Mouse (Mus musculus): ENCODE measurements at regions not wholly inside any gene's neighbourhood (a gene's known extent, or its start where the extent isn't known, plus 50 kb on each side); places are given as distances from the start of the nearest gene placed in this dataset.

- H3K27me3 ChIP-seq (ENCODE audit: insufficient read depth, low read length) = peaks cover 4% of the 10 kb centered on the region; the same call in 1 of the 2 replicates
- no peak overlapping the region for H3K9ac ChIP-seq (replicated peaks; ENCODE audit: low read length)
- H3K36me3 ChIP-seq (ENCODE audit: insufficient read depth, low read length) = no peaks in the 10 kb centered on the region
- no peaks in the 10 kb centered on the region for H3K9me3 ChIP-seq (ENCODE audit: low read length)
- WGBS = 65% methylated on average over 12 of the region's 12 CpGs
- H3K27ac ChIP-seq = no peak overlapping the region
- no peaks in the 10 kb centered on the region for H3K4me1 ChIP-seq (ENCODE audit: insufficient read depth, low read length)
- H3K4me3 ChIP-seq (ENCODE audit: low read length) = no peak overlapping the region
- no peak for DNase-seq (ENCODE audit: low spot score)
- no peak for ATAC-seq
- no peak for TF ChIP-seq CTCF (IDR thresholded peaks at IDR 0.05; ENCODE audit: low read depth)
- H3K4me2 ChIP-seq (ENCODE audit: low read depth, low read length) = no peak overlapping the region
Observed at GRCm38 (mm10) chr13:94646781-94647555, 141.7 kb upstream of the Tbca start.

GRCm38 (mm10) chr13:94647566-94647965 lies 141.1 kb upstream of the Tbca start:
- no peak overlapping the region for H3K4me3 ChIP-seq (ENCODE audit: low read length)
- DNase-seq (ENCODE audit: low spot score) = no peak
- no peak for ATAC-seq
- 37% methylated on average over 5 of the region's 5 CpGs for WGBS
- peaks cover 4% of the 10 kb centered on the region; the same call in 1 of the 2 replicates for H3K27me3 ChIP-seq (ENCODE audit: insufficient read depth, low read length)
- no peaks in the 10 kb centered on the region for H3K36me3 ChIP-seq (ENCODE audit: insufficient read depth, low read length)
- H3K4me1 ChIP-seq (ENCODE audit: insufficient read depth, low read length) = no peaks in the 10 kb centered on the region
- no peak overlapping the region for H3K9ac ChIP-seq (replicated peaks; ENCODE audit: low read length)
- TF ChIP-seq CTCF (IDR thresholded peaks at IDR 0.05; ENCODE audit: low read depth) = no peak
- H3K9me3 ChIP-seq (ENCODE audit: low read length) = no peaks in the 10 kb centered on the region
- no peak overlapping the region for H3K4me2 ChIP-seq (ENCODE audit: low read depth, low read length)
- H3K27ac ChIP-seq = no peak overlapping the region

- ATAC-seq (no peak), DNase-seq (ENCODE audit: low spot score) (no peak)
- Histone ChIP-seq H3K4me3 (ENCODE audit: low read length) (no peak overlapping the region), H3K9me3 (ENCODE audit: low read length) (no peaks in the 10 kb centered on the region), H3K27ac (no peak overlapping the region), H3K27me3 (ENCODE audit: insufficient read depth, low read length) (peaks cover 4% of the 10 kb centered on the region; the same call in 1 of the 2 replicates), H3K9ac (replicated peaks; ENCODE audit: low read length) (no peak overlapping the region), H3K4me2 (ENCODE audit: low read depth, low read length) (no peak overlapping the region), H3K36me3 (ENCODE audit: insufficient read depth, low read length) (no peaks in the 10 kb centered on the region), H3K4me1 (ENCODE audit: insufficient read depth, low read length) (no peaks in the 10 kb centered on the region)
- no peak for TF ChIP-seq CTCF (IDR thresholded peaks at IDR 0.05; ENCODE audit: low read depth)
- WGBS = 56% methylated on average over 7 of the region's 7 CpGs
Observed at GRCm38 (mm10) chr13:94650951-94651350, 137.8 kb upstream of the Tbca start.

- Histone ChIP-seq H3K4me1 (ENCODE audit: insufficient read depth, low read length) (no peaks in the 10 kb centered on the region), H3K36me3 (ENCODE audit: insufficient read depth, low read length) (no peaks in the 10 kb centered on the region), H3K4me3 (ENCODE audit: low read length) (no peak overlapping the region), H3K9ac (replicated peaks; ENCODE audit: low read length) (no peak overlapping the region), H3K9me3 (ENCODE audit: low read length) (no peaks in the 10 kb centered on the region), H3K27ac (no peak overlapping the region), H3K4me2 (ENCODE audit: low read depth, low read length) (no peak overlapping the region), H3K27me3 (ENCODE audit: insufficient read depth, low read length) (no peaks in the 10 kb centered on the region; the same call in 1 of the 2 replicates)
- 86% methylated on average over 9 of the region's 9 CpGs for WGBS
- no peak for DNase-seq (ENCODE audit: low spot score)
- ATAC-seq = no peak
- TF ChIP-seq CTCF (IDR thresholded peaks at IDR 0.05; ENCODE audit: low read depth) = no peak
Observed at GRCm38 (mm10) chr13:94667604-94668003, 121.1 kb upstream of the Tbca start.

- WGBS = 57% methylated on average over 5 of the region's 5 CpGs
- no peak for DNase-seq (ENCODE audit: low spot score)
Observed at GRCm38 (mm10) chr13:94668276-94668675, 120.4 kb upstream of the Tbca start.

GRCm38 (mm10) chr13:94669106-94669683 lies 119.5 kb upstream of the Tbca start:
- ATAC-seq = no peak
- no peak for TF ChIP-seq CTCF (IDR thresholded peaks at IDR 0.05; ENCODE audit: low read depth)
- Histone ChIP-seq H3K4me3 (ENCODE audit: low read length) (no peak overlapping the region), H3K9me3 (ENCODE audit: low read length) (no peaks in the 10 kb centered on the region), H3K36me3 (ENCODE audit: insufficient read depth, low read length) (no peaks in the 10 kb centered on the region), H3K4me1 (ENCODE audit: insufficient read depth, low read length) (no peaks in the 10 kb centered on the region), H3K9ac (replicated peaks; ENCODE audit: low read length) (no peak overlapping the region), H3K27me3 (ENCODE audit: insufficient read depth, low read length) (no peaks in the 10 kb centered on the region; the same call in 1 of the 2 replicates), H3K27ac (no peak overlapping the region), H3K4me2 (ENCODE audit: low read depth, low read length) (no peak overlapping the region)
- WGBS = 71% methylated on average over 9 of the region's 9 CpGs
- DNase-seq (ENCODE audit: low spot score) = no peak

More at GRCm38 (mm10) chr13:94668276-94668675, 120.4 kb upstream of the Tbca start:
- Histone ChIP-seq H3K27me3 (ENCODE audit: insufficient read depth, low read length) (no peaks in the 10 kb centered on the region; the same call in 1 of the 2 replicates), H3K4me1 (ENCODE audit: insufficient read depth, low read length) (no peaks in the 10 kb centered on the region), H3K4me3 (ENCODE audit: low read length) (no peak overlapping the region), H3K9ac (replicated peaks; ENCODE audit: low read length) (no peak overlapping the region), H3K27ac (no peak overlapping the region), H3K36me3 (ENCODE audit: insufficient read depth, low read length) (no peaks in the 10 kb centered on the region), H3K4me2 (ENCODE audit: low read depth, low read length) (no peak overlapping the region), H3K9me3 (ENCODE audit: low read length) (no peaks in the 10 kb centered on the region)
- no peak for ATAC-seq
- no peak for TF ChIP-seq CTCF (IDR thresholded peaks at IDR 0.05; ENCODE audit: low read depth)

- no peak for DNase-seq (ENCODE audit: low spot score)
- H3K4me2 ChIP-seq (ENCODE audit: low read depth, low read length) = no peak overlapping the region
- no peak overlapping the region for H3K27ac ChIP-seq
- no peak overlapping the region for H3K4me3 ChIP-seq (ENCODE audit: low read length)
- H3K9me3 ChIP-seq (ENCODE audit: low read length) = no peaks in the 10 kb centered on the region
- no peak overlapping the region for H3K9ac ChIP-seq (replicated peaks; ENCODE audit: low read length)
- no peaks in the 10 kb centered on the region for H3K36me3 ChIP-seq (ENCODE audit: insufficient read depth, low read length)
- no peaks in the 10 kb centered on the region; the same call in 1 of the 2 replicates for H3K27me3 ChIP-seq (ENCODE audit: insufficient read depth, low read length)
- no peak for ATAC-seq
- TF ChIP-seq CTCF (IDR thresholded peaks at IDR 0.05; ENCODE audit: low read depth) = no peak
- no peaks in the 10 kb centered on the region for H3K4me1 ChIP-seq (ENCODE audit: insufficient read depth, low read length)
- WGBS = 90% methylated on average over 11 of the region's 11 CpGs
Observed at GRCm38 (mm10) chr13:94670266-94670665, 118.4 kb upstream of the Tbca start.

Data from hindbrain, postnatal 0 days (tissue).